Mouse (Mus musculus) thymus, postnatal 10 days (tissue): ENCODE measurements around the gene Tulp4.
"Not testable (repeated sequence)": the region's sequence is repeated elsewhere in the genome, so short reads cannot be mapped to it uniquely, and the experiment has no call there.

Experiments used
- DNase-seq, 2 experiments: peaks; one replicate each; pipeline ENCODE4 v3.0.0; 2021; ENCODE audit warnings: low spot score in 2 of 2

Tulp4 gene

DNA sequence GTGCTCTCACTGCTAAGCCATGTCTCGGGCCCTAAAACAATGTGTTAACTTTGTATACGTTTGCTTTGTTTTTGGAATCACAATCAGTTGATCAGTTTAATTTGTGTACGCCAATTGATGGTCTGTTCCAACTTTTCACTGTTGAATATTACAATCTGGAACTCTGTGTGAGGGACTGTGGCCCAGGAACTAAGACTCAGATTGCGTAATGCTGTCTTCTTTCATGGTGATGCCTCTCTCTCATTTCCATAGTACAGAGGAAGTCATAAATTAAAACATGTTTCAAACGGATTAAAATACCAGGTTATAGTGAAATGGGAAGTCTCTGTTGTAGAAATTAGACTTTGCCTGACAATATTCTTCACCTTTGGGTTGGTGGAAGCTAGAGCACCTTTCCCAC lies 83.0 kb downstream of the Tulp4 start:
- no peak for DNase-seq

DNA sequence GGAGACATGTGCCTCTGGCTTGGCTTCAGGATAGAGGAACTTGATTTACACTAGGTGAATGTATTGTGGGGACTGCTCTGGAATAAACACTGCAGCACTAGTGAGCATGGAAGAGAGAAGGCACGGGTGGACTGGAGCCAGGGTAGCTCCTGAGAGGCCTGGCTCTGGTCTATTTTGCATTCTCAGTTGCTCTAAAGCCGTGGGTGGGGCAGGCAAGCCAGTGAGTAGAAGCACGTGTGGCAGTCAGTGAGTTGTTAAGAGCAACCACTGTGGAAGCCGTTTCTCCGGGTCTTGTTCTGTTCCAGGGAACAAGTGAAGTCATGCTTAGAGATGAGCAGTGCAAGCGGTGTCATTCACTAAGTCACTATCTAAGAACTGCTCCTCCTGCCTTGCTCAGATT lies 86.0 kb downstream of the Tulp4 start:
- no peak for DNase-seq

DNA sequence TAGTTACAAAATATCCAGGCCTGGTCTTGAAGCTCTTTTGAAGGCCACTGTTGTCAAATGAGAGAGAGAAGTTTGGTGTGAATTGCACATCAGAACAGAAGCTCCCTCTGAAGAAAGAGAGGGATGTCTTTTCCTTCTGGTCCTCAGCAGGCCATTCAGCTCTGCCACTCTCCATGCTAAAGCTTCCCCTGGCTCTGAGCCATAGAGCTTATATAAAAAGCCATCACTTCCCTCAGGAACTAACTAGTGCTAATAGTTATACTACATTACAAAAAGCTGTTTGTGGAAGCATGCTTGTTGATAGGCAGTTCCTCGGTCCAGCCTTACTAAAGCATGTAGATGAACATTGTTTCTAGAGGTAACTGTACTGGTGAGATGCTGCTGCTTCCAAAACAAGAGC lies 89.2 kb downstream of the Tulp4 start:
- no peak for DNase-seq

DNA sequence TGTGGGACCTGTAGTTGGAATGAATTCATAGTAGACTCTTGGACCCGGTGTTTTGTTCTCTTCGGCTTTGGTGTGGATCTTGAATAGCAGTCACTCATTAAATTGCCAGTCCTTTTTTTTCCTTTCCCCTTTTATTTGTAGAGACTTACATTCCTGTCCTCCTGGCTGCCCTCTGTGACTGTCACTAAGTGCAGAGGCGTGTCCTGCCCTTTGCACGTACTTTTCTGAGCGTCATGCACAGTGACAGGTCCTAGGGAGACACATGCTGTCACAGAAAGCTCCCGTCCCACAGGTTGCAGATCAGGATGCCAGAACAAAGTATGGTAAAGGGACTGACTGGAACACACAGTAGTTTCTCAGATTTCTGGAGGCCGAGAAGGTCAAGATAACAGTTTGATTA lies 91.3 kb downstream of the Tulp4 start:
- no peak for DNase-seq

DNA sequence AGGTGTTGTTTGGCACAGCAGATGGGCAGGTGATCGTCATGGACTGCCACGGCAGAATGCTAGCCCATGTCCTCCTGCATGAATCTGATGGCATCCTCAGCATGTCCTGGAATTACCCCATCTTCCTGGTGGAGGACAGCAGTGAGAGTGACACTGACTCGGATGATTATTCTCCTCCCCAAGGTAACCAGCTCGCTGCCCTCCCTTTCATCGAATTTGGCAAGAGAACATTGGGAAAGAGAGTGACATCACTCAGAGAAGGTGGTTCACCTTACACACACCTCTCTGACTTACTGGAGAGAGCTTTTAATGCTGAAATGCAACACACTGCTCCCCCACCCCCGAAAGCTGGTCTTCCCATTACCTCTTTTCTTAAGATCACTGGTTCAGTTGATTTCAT lies 92.4 kb downstream of the Tulp4 start:
- no peak for DNase-seq

DNA sequence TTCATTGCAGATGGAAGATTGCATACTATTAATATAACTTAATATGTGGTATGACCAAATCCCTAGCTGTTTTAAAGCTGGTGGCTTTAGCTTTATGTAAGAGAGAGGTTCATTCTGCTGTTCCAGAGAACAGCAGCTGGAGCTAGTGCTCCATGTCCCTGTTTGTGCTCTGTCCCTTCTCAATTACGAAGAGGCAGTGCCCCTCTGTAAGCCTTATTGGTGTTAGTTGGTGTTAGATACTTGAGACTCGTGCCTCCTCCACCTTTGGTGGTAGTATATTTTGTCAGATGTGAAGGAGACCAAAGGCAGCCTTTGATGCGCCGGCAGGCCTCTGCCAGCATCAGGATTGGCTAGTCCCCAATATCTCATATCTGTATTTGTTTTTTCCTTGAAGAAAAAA lies 92.9 kb downstream of the Tulp4 start:
- no peak for DNase-seq

DNA sequence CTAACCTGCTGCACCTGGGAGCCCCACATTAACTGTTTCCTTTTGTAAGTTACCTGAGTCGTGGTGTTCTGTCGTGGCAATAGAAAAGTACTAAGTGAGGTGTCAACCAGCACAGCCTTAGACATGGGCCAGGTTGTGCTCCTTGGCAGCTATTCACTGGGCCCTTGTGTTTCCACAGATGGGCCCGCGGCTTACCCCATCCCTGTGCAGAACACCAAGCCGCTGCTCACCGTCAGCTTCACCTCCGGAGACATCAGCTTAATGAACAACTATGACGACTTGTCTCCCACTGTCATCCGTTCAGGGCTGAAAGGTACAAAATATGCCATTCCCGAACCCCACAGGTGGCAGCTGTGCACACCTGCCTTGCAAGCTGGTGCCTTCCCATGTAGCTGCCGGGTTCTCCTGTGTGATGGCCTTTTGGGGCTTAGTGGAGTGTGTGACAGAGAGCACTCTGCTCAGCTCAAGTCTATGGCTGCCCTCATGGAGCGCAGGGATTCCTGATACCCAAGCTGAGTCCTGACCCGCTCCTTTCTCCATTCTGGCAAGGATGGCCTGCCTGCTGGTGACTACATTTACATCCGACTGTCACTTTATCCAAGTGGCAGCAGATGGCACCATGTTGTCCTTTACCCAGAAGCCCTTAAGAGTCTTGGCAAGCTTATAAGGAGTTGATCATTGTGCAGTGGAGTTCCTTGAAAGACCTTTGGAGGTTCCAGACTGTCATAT lies 95.4 kb downstream of the Tulp4 start:
- no peak for DNase-seq

DNA sequence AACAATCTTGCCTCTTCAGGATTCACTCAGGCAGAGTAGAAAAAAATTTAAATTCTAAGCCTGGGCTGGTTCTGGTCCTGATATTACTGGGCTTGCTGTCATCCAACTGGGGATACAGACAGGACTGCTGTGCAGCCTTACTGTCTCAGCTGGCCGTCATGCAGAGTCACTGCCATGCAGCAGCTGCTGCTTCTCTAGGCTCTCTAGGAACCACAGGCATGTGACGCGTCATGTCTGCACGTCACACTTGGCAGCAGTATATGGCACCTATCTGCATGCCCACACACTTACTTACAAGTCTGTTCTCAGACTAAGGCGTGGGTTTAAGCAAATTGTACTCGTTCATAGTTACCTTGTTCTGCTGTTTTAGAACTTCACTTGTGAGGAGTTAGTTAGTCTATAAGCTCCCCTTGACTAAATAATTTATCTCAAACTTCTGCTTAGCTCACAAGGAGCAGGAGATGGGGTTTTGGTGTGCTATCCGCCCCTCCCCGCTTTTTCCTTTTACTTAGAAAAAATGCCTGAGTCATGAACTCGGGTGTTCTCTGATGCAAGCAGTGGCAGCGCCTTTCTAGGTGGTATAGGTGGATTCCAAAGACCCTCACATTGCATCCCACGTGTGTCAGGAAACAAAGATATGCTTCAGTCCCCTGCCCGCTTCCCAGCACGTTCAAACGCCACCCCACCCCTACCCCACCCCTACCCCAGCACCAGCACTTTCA lies 96.3 kb downstream of the Tulp4 start:
- DNase-seq = no peak

DNA sequence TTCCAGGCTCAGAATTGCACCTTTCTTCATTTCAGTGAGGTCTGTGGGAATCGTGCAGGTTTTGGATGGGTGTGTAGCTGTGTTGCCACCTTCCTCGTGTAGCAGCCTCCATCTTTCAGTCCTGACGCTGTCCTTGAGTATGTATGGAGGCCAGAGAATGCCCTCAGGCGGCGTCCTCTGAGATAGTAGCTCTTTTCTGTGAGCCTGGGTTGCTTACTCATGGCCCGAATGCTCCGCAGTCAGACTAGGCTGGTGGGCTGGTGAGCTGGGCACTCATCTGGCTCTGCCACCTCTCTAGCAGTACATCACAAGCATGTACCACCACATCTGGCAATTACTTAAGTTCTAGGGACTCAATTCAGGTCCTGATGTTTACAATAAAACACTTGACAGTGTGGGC lies 96.9 kb downstream of the Tulp4 start:
- no peak for DNase-seq

DNA sequence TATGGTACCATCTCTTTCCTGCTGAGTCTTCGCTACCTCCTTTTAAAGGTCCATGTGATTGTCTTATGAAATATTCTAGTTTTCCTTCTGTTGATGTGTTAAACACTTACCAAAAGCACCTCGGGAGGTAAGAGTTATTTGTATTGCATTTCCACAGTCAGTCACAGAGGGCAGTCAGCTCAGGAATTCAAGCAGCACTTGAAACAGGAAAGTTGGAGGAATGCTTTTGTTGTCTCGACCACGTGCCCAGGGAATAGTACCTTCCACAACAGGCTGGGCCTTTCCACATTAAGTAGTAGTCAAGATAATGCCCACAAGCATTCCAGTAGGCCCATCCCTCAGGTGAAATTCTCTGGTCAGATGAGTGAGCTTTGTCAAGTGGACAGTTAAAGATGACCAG lies 97.6 kb downstream of the Tulp4 start:
- no peak for DNase-seq

DNA sequence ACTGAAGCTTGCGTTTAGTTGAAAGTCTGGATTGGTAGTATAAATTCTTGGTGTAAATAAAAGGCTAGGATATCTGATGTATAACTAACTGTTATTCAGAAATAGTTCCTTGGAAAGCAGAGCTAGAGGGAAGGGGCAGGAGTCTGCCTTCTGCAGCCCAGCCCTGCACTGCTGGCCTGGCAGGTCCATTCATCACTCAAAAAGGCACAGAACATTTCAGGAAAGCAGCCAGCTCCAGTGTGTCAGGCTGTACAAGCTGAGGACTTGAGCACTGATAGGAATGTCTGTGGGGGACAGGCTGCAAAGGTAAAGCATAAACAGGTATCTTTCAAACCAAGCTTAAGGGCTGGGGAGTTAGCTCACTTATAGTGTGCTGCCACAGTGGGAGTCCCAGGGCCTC lies 105.5 kb downstream of the Tulp4 start:
- DNase-seq = no peak

DNA sequence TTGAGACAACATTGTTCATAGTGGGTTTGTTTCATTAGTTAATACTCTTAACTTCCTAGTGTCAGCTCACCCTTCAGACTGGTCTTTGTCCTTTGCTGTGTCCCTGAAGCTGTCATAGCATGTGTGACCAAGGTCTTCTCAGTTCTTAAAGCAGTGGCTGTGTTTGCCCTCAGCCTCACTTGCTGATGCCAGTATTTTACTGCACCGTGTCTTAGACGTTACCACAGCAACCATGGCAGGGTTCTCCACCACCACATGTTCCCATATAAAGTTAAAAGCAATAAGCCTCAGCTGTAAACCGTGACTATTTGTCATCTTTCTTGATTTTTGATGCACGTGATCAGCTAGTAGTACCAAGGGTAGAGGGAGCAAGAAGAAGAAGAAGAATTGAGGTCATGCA lies 109.4 kb downstream of the Tulp4 start:
- DNase-seq = no peak

DNA sequence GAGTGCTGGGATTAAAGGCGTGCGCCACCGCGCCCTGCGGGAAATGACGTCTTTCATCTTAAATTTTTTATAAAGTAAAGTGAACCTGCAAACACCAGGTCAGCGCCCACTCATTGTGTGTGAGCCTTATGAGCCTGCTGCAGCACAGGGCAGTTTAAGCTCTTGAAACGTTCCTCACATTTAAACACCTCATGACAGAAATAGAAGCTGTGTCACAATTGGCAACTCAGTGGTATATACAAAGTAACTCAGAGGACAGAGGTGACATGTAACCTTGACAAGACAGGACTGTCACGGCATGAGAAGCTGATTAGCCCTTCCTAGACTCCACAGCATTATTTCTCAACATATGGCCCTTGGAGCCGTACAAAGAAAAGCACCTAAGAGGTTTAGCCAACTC lies 110.3 kb downstream of the Tulp4 start:
- no peak for DNase-seq

DNA sequence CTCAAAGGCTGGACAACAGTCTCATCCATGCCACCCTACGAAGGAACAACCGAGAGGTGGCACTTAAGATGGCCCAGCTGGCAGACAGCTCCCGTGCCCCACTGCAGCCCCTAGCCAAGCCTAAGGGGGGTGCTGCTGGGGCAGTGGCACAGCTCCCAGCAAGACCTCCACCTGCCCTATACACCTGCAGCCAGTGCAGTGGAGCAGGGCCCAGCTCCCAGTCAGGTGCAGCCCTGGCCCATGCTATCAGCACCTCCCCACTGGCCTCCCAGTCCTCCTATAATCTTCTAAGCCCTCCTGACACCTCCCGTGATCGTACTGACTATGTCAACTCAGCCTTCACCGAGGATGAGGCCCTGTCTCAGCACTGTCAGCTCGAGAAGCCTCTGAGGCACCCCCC lies 126.4 kb downstream of the Tulp4 start:
- not testable (repeated sequence) for DNase-seq

DNA sequence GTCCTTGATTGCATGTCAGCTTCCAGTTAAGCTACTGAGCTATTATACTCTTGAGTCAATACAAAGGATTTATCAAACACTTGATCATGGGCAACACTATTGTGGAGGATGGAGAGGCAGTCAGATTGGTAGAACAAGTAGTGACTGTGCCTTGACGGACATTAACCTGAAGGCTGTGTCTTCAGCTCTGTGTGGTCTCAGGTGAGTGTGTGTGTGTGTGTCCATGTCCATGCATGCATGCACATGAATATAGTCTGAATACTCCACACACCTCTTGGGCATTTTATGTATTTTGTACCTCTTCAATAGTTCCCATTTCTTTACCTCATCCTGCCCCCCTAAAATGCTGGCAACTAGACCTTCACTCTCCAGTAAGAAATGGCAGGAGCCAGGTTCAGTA lies 145.1 kb downstream of the Tulp4 start:
- not testable (repeated sequence) for DNase-seq

DNA sequence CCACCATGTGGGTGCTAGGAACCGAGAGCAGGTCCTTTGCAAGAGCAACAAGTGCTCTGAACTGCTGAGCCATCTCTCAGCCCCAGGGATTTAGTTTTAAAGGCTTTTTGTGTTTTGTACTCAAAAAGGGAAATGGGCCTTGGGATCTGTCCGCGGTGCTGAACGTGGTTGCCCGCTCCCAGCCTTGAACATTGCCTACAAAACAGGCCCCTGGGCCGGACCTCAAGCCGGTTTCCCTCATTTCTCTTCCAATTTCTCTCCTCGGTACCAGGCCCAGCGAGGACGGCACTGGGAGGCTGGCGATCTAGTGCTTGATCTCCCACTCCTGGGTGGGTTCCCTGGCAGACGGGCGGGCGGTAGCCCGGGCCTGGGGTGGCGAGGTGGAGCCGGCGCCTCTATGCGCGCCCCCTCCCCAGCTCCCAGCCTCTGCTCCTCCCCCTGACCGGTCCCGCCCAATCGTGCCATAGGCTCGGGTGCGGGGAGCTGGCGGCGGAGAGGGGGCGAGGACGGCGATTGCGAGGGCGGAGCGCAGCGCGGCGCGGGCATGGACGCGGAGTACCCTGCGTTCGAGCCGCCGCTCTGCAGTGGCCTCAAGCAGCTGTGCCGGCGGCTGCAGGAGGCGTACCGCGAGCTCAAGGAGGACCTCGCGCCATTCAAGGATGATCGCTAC lies 150.3 kb downstream of the Tulp4 start, which contains the start of gene Tmem181a:
TSS of gene Tmem181a (plus strand) at position 461 of the 670 bp plus-strand sequence.
- DNase-seq = not testable (repeated sequence)

DNA sequence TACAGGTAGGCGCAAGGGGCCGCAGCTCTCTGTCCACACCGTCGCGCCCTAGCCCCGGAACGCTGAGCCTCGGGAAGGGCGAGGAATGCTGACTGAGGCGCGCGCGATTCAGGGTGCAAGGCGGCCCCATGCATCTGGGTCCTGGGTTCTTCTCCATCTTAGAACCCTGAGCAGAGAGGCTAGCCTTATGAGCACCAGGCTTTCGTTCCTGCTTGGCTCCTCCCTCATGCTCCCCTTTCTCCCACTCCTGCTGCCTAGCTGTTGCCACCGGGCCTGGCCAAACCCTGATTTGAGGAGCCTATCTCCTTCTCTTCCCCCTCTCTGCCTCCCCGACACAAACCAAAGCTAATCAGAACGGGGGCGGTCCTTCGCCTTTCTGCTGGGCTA lies 150.8 kb downstream of the Tulp4 start:
- not testable (repeated sequence) for DNase-seq

DNA sequence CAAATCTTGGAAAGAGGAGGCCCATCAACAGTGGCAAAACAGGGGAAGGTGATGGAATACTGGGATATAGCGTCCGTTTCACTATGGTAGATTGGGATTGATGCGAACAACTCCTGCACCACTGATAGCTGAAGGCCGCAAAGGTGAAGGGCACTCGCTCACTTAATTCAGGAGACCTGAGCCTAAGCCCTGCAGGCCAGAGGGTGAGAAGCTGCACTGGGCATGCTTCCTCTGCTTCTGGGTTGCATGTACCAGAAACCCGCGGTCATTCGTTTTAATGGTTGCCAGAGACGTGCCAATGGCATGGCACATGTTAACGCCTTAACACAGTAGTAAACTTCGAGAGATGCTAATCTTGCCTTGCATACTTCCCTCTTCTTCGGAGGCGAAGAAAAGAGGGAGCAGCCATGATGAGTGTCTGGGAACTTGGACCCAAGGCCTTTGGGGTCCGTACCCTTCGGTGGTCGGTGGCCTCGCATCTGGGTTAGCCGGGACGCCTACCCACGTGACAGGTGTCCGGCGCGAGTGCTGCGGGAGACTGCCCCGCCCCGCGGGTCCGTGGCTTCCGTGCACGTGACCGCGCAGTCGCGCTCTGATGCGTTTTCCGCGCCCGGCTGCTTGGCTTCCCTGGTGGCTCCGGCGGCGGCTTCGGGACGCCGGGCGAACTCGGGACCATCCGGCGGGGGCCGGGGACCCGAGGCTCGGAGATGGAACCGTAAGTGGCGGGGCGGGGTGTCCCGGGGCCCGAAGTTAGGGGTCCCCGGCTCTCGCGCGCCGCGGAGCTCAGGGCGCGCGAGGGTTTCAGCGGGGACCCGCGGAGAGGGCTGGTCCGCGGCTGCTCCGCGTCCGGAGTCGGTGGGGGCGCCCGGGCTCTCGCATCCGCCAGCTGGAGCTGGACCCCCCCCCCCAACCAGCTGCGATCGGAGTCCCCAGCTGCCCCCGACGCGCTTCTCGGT lies 163.9 kb downstream of the Tulp4 start:
- DNase-seq = not testable (repeated sequence)

DNA sequence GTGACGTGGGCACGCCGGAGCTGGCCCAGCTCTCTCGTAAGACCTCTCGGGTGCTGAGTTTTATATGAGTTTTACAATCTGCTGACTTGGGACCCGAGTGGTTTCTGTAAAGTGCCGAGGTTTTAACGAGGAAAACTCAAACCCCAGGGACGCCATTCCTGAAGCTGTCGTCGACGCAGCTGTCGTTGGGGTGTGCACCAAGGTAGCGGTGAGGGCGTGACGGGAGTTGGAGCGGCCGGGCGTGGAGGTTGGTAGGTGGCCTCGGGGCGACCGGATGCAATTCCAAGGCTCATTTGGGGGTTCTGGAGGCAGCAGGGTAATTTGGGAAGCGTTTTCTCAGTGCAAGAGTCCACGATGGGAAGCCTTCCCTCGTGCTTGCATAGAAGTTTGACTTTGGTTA lies 164.6 kb downstream of the Tulp4 start:
- not testable (repeated sequence) for DNase-seq

DNA sequence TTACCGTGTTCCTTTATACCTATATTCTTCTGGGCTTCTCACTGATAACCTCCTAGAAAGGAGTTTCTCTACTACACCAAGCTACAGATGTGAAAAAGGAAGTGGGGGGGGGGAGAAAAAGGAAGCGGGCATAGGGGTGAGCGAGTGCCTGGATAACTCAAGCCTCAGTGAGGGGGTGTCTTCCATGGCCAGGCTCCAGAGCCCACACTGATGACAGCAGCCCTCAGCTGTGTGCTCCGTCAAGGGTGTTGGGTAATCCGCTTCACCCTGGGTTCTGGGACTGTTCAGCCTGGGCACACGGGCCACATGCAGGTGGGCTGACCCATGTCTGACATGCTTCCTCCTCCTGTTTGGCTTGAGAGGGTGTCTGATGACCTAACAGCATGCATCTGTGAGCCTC lies 165.7 kb downstream of the Tulp4 start:
- not testable (repeated sequence) for DNase-seq

DNA sequence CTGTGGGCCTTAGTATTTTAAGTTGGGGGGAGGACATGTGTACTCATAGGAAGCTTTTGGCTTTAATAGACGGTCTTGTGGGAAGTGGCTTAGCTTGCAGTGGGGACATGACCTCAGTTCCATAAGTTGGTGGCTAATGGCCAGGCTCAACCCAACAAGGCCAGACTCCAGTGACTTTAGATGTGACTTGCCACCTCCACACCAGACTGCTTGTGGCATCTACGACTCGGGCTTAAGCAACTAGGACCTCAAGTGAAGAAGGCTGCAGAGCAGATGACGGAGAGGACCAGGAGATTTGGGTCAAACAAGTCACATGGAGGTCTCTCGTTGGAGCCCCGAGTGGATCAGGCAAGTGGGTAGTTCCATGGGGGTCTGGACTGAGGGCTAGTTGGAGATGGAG lies 168.5 kb downstream of the Tulp4 start:
- not testable (repeated sequence) for DNase-seq

DNA sequence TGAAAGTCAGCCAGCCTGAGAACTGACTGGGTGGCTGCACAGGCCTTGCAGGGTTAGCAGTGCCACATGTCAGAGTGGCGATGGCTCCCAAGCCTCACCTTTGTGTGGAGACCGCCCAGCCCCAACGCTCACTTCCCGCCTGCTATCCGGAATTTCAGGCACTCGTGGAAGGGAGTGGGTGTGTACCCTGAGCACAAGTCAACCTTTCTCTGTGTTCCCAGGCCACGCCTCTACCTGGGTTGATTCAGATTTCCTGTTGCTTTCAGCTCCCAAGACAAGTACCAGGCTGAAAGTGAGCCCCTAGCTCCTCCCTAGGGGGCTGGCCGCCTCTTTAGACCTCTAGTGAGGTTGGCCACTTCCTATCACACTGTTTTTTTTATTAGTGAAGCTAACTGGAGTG lies 173.0 kb downstream of the Tulp4 start:
- not testable (repeated sequence) for DNase-seq
